ENCODE assay signal across 8 mouse cellular contexts in the genomic region with DNA sequence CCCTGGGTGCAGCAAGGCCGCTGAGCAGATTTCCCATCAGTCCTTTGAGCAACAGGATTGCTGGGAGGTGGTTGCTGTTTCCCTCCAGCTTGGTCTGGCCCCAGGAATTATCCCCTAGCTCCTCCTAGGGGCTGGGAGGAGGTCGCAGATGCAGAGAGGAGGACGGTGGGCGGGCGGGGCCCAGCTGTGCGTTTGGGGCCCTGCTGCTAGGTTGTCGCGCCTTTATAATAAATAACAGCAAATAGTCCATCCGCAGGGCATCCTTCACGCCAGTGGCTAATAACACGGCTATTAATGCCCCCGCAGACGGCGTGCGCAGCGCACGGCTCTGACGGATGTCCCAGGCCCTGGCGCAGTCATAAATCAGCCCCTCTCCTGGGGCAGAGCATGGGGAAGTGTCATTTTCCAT. TPM values are rescaled to one million over a fixed set of nuclear protein-coding genes. Genes with fewer than 3 reads are reported as not detected.
DNase-seq lines count a peak whose midpoint lies in the region; ATAC-seq lines count a peak whose summit lies in the region.

No protein-coding gene starts in this region.

- peak overlapping the region; percentile 66 for H3K27ac ChIP-seq in forebrain, embryonic 12.5 days
- peak overlapping the region; percentile 72 for H3K27ac ChIP-seq in hindbrain, embryonic 12.5 days

- H3K9me3 ChIP-seq in forebrain, embryonic 12.5 days: no peaks in the 10 kb centered on the region
- H3K9me3 ChIP-seq in hindbrain, embryonic 12.5 days (replicated peaks): no peaks in the 10 kb centered on the region

- peak; percentile 69 for ATAC-seq in forebrain, embryonic 12.5 days (ENCODE audit: low FRiP score)
- ATAC-seq in hindbrain, embryonic 12.5 days (ENCODE audit: low FRiP score): peak; percentile 76

- H3K9ac ChIP-seq in forebrain, embryonic 12.5 days: no peak overlapping the region
- 0 out of 2 replicates have a peak overlapping the region, but pooled peaks have one; percentile 13 for H3K9ac ChIP-seq in hindbrain, embryonic 12.5 days

- peaks cover 70% of the 10 kb centered on the region for H3K4me1 ChIP-seq in forebrain, embryonic 12.5 days
- peaks cover 60% of the 10 kb centered on the region for H3K4me1 ChIP-seq in hindbrain, embryonic 12.5 days

- H3K4me3 ChIP-seq in forebrain, embryonic 12.5 days (replicated peaks): no peak overlapping the region
- peak overlapping the region; percentile 8; the same call in 1 of the 2 replicates for H3K4me3 ChIP-seq in hindbrain, embryonic 12.5 days

- H3K27me3 ChIP-seq in forebrain, embryonic 12.5 days: peaks cover 11% of the 10 kb centered on the region
- peaks cover 23% of the 10 kb centered on the region for H3K27me3 ChIP-seq in hindbrain, embryonic 12.5 days

- 9% methylated on average over 19 of the region's 19 CpGs for WGBS in forebrain, embryonic 12.5 days
- 11% methylated on average over 19 of the region's 19 CpGs for WGBS in hindbrain, embryonic 12.5 days

- H3K4me2 ChIP-seq in forebrain, embryonic 12.5 days: peak overlapping the region; percentile 15
- H3K4me2 ChIP-seq in hindbrain, embryonic 12.5 days (replicated peaks): peak overlapping the region; percentile 26

- no peaks in the 10 kb centered on the region for H3K36me3 ChIP-seq in forebrain, embryonic 12.5 days (replicated peaks)
- H3K36me3 ChIP-seq in hindbrain, embryonic 12.5 days: no peaks in the 10 kb centered on the region

- DNase-seq in embryo, embryonic 10 days (ENCODE audit: low spot score): peak; percentile 75
- DNase-seq in lung, postnatal 4 days: peak; percentile 53 to 75
- no peak for DNase-seq in right cerebral cortex, postnatal 14 days
- no peak for DNase-seq in adrenal gland, adult 2 months
- no peak for DNase-seq in right cerebral cortex, adult 2 months (ENCODE audit: low spot score in 2 of 2)
- DNase-seq in thymus, adult 18-20 months: no peak

RNA-seq across cellular contexts. Expression of gene Flrt1, which starts 1.5 kb away (rescaled TPM):
- 7.3 and 8.0 TPM in 2 replicates for polyA plus RNA-seq in forebrain, embryonic 12.5 days (2016; fragmentation: Nextera tagmentation; extraction: Ambion mirVana)
- polyA plus RNA-seq in hindbrain, embryonic 12.5 days (2016; fragmentation: Nextera tagmentation; extraction: Ambion mirVana): 5.5 and 6.6 TPM in 2 replicates
- total RNA-seq in adrenal gland, adult 2 months (2021): 1 to 10 TPM; 2.1 to 9.2 TPM
- 0.79 and 2.9 TPM in 2 replicates for polyA plus RNA-seq in adrenal gland, adult 2 months (2012; rRNA removed)

RNA-seq across cellular contexts. Expression of gene Macrod1, which starts 47.4 kb away (rescaled TPM):
- 4.4 and 5.3 TPM in 2 replicates for polyA plus RNA-seq in forebrain, embryonic 12.5 days (2016; fragmentation: Nextera tagmentation; extraction: Ambion mirVana)
- 5.6 TPM in 2 replicates for polyA plus RNA-seq in hindbrain, embryonic 12.5 days (2016; fragmentation: Nextera tagmentation; extraction: Ambion mirVana)
- total RNA-seq in adrenal gland, adult 2 months (2021): 10 to 100 TPM; 56.4 to 65.1 TPM
- 134 and 138 TPM in 2 replicates for polyA plus RNA-seq in adrenal gland, adult 2 months (2012; rRNA removed)

Comparison
In these comparisons a context has a peak if more than half of its experiments do, and no peak if none do; other contexts are left out.
1. DNase-seq: peak in embryo, embryonic 10 days (single experiment) and lung, postnatal 4 days (2 of 2); none in right cerebral cortex, postnatal 14 days (single experiment), adrenal gland, adult 2 months (single experiment), right cerebral cortex, adult 2 months (0 of 2) and thymus, adult 18-20 months (0 of 2).
2. RNA of gene Macrod1, which starts 47.4 kb away (polyA plus RNA-seq): 134 to 138 TPM in adrenal gland, adult 2 months; 5.6 TPM in hindbrain, embryonic 12.5 days and 4.4 to 5.3 TPM in forebrain, embryonic 12.5 days; every median in the first group is over 10 times any median in the second.